Mouse (Mus musculus): ENCODE data around the gene Lcn5. TPM values are rescaled to one million over a fixed set of nuclear protein-coding genes. Genes with fewer than 3 reads are reported as not detected.
A peak's percentile ranks its signal among the peaks of the same experiment; 100 is the strongest.
"Not testable (repeated sequence)": the region's sequence is repeated elsewhere in the genome, so short reads cannot be mapped to it uniquely, and the experiment has no call there.

Lcn5 gene
- polyA plus RNA-seq, 1 experiment: not detected

GRCm38 (mm10) chr2:25701001-25701400 is 43.2 kb downstream of the Lcn5 start:
- peaks cover 56% of the 10 kb centered on the region for H3K27me3 ChIP-seq (ENCODE audit: control insufficient read depth, insufficient read depth, insufficient read length)
- no peaks in the 10 kb centered on the region for H3K79me3 ChIP-seq (ENCODE audit: low read depth)
- no peaks in the 10 kb centered on the region for H3K79me2 ChIP-seq (ENCODE audit: control insufficient read depth, insufficient read depth)
- no peak overlapping the region for H3K4me3 ChIP-seq (ENCODE audit: insufficient read depth, poor library complexity, severe bottlenecking)
- H3ac ChIP-seq (ENCODE audit: control insufficient read depth, insufficient read length, low read depth): no peak overlapping the region
- TF ChIP-seq MYOG (IDR thresholded peaks at IDR 0.05; ENCODE audit: control insufficient read depth, extremely low read depth, insufficient read length) (no peak), CEBPB (IDR thresholded peaks at IDR 0.05; ENCODE audit: low read depth) (no peak), FOSL1 (IDR thresholded peaks at IDR 0.05; ENCODE audit: insufficient read depth, low read length, poor library complexity, severe bottlenecking) (no peak), USF1 (IDR thresholded peaks at IDR 0.05; ENCODE audit: low read depth) (no peak), MYOD1 (IDR thresholded peaks at IDR 0.05; ENCODE audit: control insufficient read depth, insufficient read length, low read depth) (no peak), MAX (IDR thresholded peaks at IDR 0.05) (no peak), CTCF (IDR thresholded peaks at IDR 0.05; ENCODE audit: control insufficient read depth, insufficient read depth, insufficient read length) (no peak)
- no peaks in the 10 kb centered on the region for H3K36me3 ChIP-seq (ENCODE audit: control insufficient read depth, insufficient read depth)

GRCm38 (mm10) chr2:25703706-25704105 is 46.0 kb downstream of the Lcn5 start:
- Histone ChIP-seq H3K79me2 (ENCODE audit: control insufficient read depth, insufficient read depth) (no peaks in the 10 kb centered on the region), H3ac (ENCODE audit: control insufficient read depth, insufficient read length, low read depth) (no peak overlapping the region), H3K36me3 (ENCODE audit: control insufficient read depth, insufficient read depth) (no peaks in the 10 kb centered on the region), H3K4me3 (ENCODE audit: insufficient read depth, poor library complexity, severe bottlenecking) (no peak overlapping the region), H3K79me3 (ENCODE audit: low read depth) (no peaks in the 10 kb centered on the region), H3K27me3 (ENCODE audit: control insufficient read depth, insufficient read depth, insufficient read length) (peaks cover 64% of the 10 kb centered on the region)
- TF ChIP-seq FOSL1 (IDR thresholded peaks at IDR 0.05; ENCODE audit: insufficient read depth, low read length, poor library complexity, severe bottlenecking) (no peak), MAX (IDR thresholded peaks at IDR 0.05) (no peak), MYOG (IDR thresholded peaks at IDR 0.05; ENCODE audit: control insufficient read depth, extremely low read depth, insufficient read length) (no peak), USF1 (IDR thresholded peaks at IDR 0.05; ENCODE audit: low read depth) (no peak), CTCF (IDR thresholded peaks at IDR 0.05; ENCODE audit: control insufficient read depth, insufficient read depth, insufficient read length) (no peak), CEBPB (IDR thresholded peaks at IDR 0.05; ENCODE audit: low read depth) (no peak), MYOD1 (IDR thresholded peaks at IDR 0.05; ENCODE audit: control insufficient read depth, insufficient read length, low read depth) (no peak)

GRCm38 (mm10) chr2:25706643-25707481 is 49.1 kb downstream of the Lcn5 start, which contains the start of gene Bmyc:
Gene Bmyc (plus strand): TSS chr2:25706739.
- no peaks in the 10 kb centered on the region for H3K36me3 ChIP-seq (ENCODE audit: control insufficient read depth, insufficient read depth)
- TF ChIP-seq CEBPB (IDR thresholded peaks at IDR 0.05; ENCODE audit: low read depth) (no peak), MAX (IDR thresholded peaks at IDR 0.05) (no peak), MYOG (IDR thresholded peaks at IDR 0.05; ENCODE audit: control insufficient read depth, extremely low read depth, insufficient read length) (no peak), USF1 (IDR thresholded peaks at IDR 0.05; ENCODE audit: low read depth) (no peak)
- H3K79me2 ChIP-seq (ENCODE audit: control insufficient read depth, insufficient read depth): no peaks in the 10 kb centered on the region
- no peak within 1 kb of the TSS for H3K4me3 ChIP-seq (ENCODE audit: insufficient read depth, poor library complexity, severe bottlenecking)
- peak within 1 kb of the TSS; percentile 31 for H3ac ChIP-seq (ENCODE audit: control insufficient read depth, insufficient read length, low read depth)
- peaks cover 47% of the 10 kb centered on the region for H3K27me3 ChIP-seq (ENCODE audit: control insufficient read depth, insufficient read depth, insufficient read length)
- H3K79me3 ChIP-seq (ENCODE audit: low read depth): no peaks in the 10 kb centered on the region

- Histone ChIP-seq H3K36me3 (ENCODE audit: control insufficient read depth, insufficient read depth) (no peaks in the 10 kb centered on the region), H3K79me3 (ENCODE audit: low read depth) (no peaks in the 10 kb centered on the region), H3K79me2 (ENCODE audit: control insufficient read depth, insufficient read depth) (no peaks in the 10 kb centered on the region), H3K27me3 (ENCODE audit: control insufficient read depth, insufficient read depth, insufficient read length) (peaks cover 39% of the 10 kb centered on the region), H3ac (ENCODE audit: control insufficient read depth, insufficient read length, low read depth) (no peak overlapping the region), H3K4me3 (ENCODE audit: insufficient read depth, poor library complexity, severe bottlenecking) (no peak overlapping the region)
- TF ChIP-seq MAX (IDR thresholded peaks at IDR 0.05) (no peak), CEBPB (IDR thresholded peaks at IDR 0.05; ENCODE audit: low read depth) (no peak), CTCF (IDR thresholded peaks at IDR 0.05; ENCODE audit: control insufficient read depth, insufficient read depth, insufficient read length) (no peak), USF1 (IDR thresholded peaks at IDR 0.05; ENCODE audit: low read depth) (no peak), MYOD1 (IDR thresholded peaks at IDR 0.05; ENCODE audit: control insufficient read depth, insufficient read length, low read depth) (no peak), FOSL1 (IDR thresholded peaks at IDR 0.05; ENCODE audit: insufficient read depth, low read length, poor library complexity, severe bottlenecking) (no peak), MYOG (IDR thresholded peaks at IDR 0.05; ENCODE audit: control insufficient read depth, extremely low read depth, insufficient read length) (no peak)
Observed at GRCm38 (mm10) chr2:25708121-25708520, 50.4 kb downstream of the Lcn5 start.

GRCm38 (mm10) chr2:25709056-25709455 is 51.3 kb downstream of the Lcn5 start:
- H3ac ChIP-seq (ENCODE audit: control insufficient read depth, insufficient read length, low read depth); H3K79me2 ChIP-seq (ENCODE audit: control insufficient read depth, insufficient read depth); H3K4me3 ChIP-seq (ENCODE audit: insufficient read depth, poor library complexity, severe bottlenecking); H3K36me3 ChIP-seq (ENCODE audit: control insufficient read depth, insufficient read depth); H3K79me3 ChIP-seq (ENCODE audit: low read depth): not testable (repeated sequence)
- H3K27me3 ChIP-seq (ENCODE audit: control insufficient read depth, insufficient read depth, insufficient read length): peaks cover 38% of the 10 kb centered on the region

- not testable (repeated sequence) for H3K4me3 ChIP-seq (ENCODE audit: insufficient read depth, poor library complexity, severe bottlenecking); H3K36me3 ChIP-seq (ENCODE audit: control insufficient read depth, insufficient read depth); H3ac ChIP-seq (ENCODE audit: control insufficient read depth, insufficient read length, low read depth); H3K79me3 ChIP-seq (ENCODE audit: low read depth); H3K79me2 ChIP-seq (ENCODE audit: control insufficient read depth, insufficient read depth)
- peaks cover 42% of the 10 kb centered on the region for H3K27me3 ChIP-seq (ENCODE audit: control insufficient read depth, insufficient read depth, insufficient read length)
Observed at GRCm38 (mm10) chr2:25709791-25710190, 52.0 kb downstream of the Lcn5 start.

Other genes with a start within 250 kb of the Lcn5 start
- gene Fut7, start 234.7 kb upstream of the Lcn5 start, polyA plus RNA-seq (2012; fragmentation: generic; extraction: Trizol): 0.08 TPM
- 4.2 TPM for gene Abca2, start 229.2 kb upstream of the Lcn5 start, polyA plus RNA-seq (2012; fragmentation: generic; extraction: Trizol)
- gene Clic3, start 201.1 kb upstream of the Lcn5 start, polyA plus RNA-seq (2012; fragmentation: generic; extraction: Trizol): 0.15 TPM
- 12.3 TPM for gene Paxx, start 196.9 kb upstream of the Lcn5 start, polyA plus RNA-seq (2012; fragmentation: generic; extraction: Trizol)
- gene Ptgds, start 187.9 kb upstream of the Lcn5 start, polyA plus RNA-seq (2012; fragmentation: generic; extraction: Trizol): not detected
- not detected for gene Lcn12, start 164.0 kb upstream of the Lcn5 start, polyA plus RNA-seq (2012; fragmentation: generic; extraction: Trizol)
- 35.8 TPM for gene Fbxw5, start 157.2 kb upstream of the Lcn5 start, polyA plus RNA-seq (2012; fragmentation: generic; extraction: Trizol)
- gene C8g, start 156.2 kb upstream of the Lcn5 start, polyA plus RNA-seq (2012; fragmentation: generic; extraction: Trizol): 0.32 TPM
- gene Traf2, start 111.0 kb upstream of the Lcn5 start, polyA plus RNA-seq (2012; fragmentation: generic; extraction: Trizol): 28.8 TPM
- 340 TPM for gene Edf1, start 100.1 kb upstream of the Lcn5 start, polyA plus RNA-seq (2012; fragmentation: generic; extraction: Trizol)
- 5.7 TPM for gene Mamdc4, start 83.1 kb upstream of the Lcn5 start, polyA plus RNA-seq (2012; fragmentation: generic; extraction: Trizol)
- 94.2 TPM for gene Phpt1, start 82.7 kb upstream of the Lcn5 start, polyA plus RNA-seq (2012; fragmentation: generic; extraction: Trizol)
- gene Ajm1, start 76.2 kb upstream of the Lcn5 start, polyA plus RNA-seq (2012; fragmentation: generic; extraction: Trizol): 0.29 TPM
- 58.9 TPM for gene Rabl6, start 49.4 kb upstream of the Lcn5 start, polyA plus RNA-seq (2012; fragmentation: generic; extraction: Trizol)
- gene Ccdc183, start 40.3 kb upstream of the Lcn5 start, polyA plus RNA-seq (2012; fragmentation: generic; extraction: Trizol): 0.15 TPM
- 12.9 TPM for gene Tmem141, start 35.9 kb upstream of the Lcn5 start, polyA plus RNA-seq (2012; fragmentation: generic; extraction: Trizol)
- gene Fcna, start 29.9 kb upstream of the Lcn5 start, polyA plus RNA-seq (2012; fragmentation: generic; extraction: Trizol): 0.14 TPM
- not detected for gene Lcn8, start 4.8 kb upstream of the Lcn5 start, polyA plus RNA-seq (2012; fragmentation: generic; extraction: Trizol)
- not detected for gene Lcn6, start 18.8 kb downstream of the Lcn5 start, polyA plus RNA-seq (2012; fragmentation: generic; extraction: Trizol)
- not detected for gene Lcn10, start 24.8 kb downstream of the Lcn5 start, polyA plus RNA-seq (2012; fragmentation: generic; extraction: Trizol)
- gene Obp2a, start 42.1 kb downstream of the Lcn5 start, polyA plus RNA-seq (2012; fragmentation: generic; extraction: Trizol): not detected
- gene Bmyc, start 48.8 kb downstream of the Lcn5 start, polyA plus RNA-seq (2012; fragmentation: generic; extraction: Trizol): 1.0 TPM
- gene Obp2b, start 79.1 kb downstream of the Lcn5 start, polyA plus RNA-seq (2012; fragmentation: generic; extraction: Trizol): not detected
- not detected for gene Lcn3, start 107.6 kb downstream of the Lcn5 start, polyA plus RNA-seq (2012; fragmentation: generic; extraction: Trizol)
- gene Lcn11, start 119.1 kb downstream of the Lcn5 start, polyA plus RNA-seq (2012; fragmentation: generic; extraction: Trizol): not detected
- not detected for gene Gm13539, start 124.3 kb downstream of the Lcn5 start, polyA plus RNA-seq (2012; fragmentation: generic; extraction: Trizol)
- gene Glt6d1, start 157.9 kb downstream of the Lcn5 start, polyA plus RNA-seq (2012; fragmentation: generic; extraction: Trizol): not detected
- not detected for gene Lcn9, start 165.2 kb downstream of the Lcn5 start, polyA plus RNA-seq (2012; fragmentation: generic; extraction: Trizol)
- gene Sohlh1, start 189.3 kb downstream of the Lcn5 start, polyA plus RNA-seq (2012; fragmentation: generic; extraction: Trizol): not detected
- gene Kcnt1, start 205.8 kb downstream of the Lcn5 start, polyA plus RNA-seq (2012; fragmentation: generic; extraction: Trizol): not detected